Comparison of ENCODE assay signal across 26 mouse cellular contexts in the genomic region with DNA sequence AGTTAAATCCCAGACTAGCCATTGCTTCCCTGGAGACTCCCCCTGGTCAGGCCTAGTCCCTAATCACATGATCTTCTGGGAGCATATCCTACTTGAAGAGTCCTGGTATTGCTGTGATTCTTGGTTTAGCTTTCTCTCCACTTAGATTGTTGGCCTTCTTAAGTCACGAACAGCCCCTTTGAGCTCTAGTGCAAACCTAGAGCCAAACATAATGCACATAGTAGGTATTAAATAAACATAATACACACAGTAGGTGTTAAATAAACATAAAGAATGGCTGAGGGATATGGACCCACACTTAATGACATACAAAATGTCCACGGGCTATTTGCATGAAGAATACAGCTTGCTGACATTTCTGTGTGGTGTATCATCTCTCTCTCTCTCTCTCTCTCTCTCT. TPM values are rescaled to one million over a fixed set of nuclear protein-coding genes. Genes with fewer than 3 reads are reported as not detected.
A peak's percentile ranks its signal among the peaks of the same experiment; 100 is the strongest.
DNase-seq lines count a peak whose midpoint lies in the region; ATAC-seq and TF ChIP-seq lines count a peak whose summit lies in the region.
"Had no signal": no experiment of that assay in that cellular context is flagged by ENCODE, and none has a peak within 500 bp of the region (broad histone marks: within the 10 kb centered on the region; RNA-seq: fewer than 3 reads in every experiment).

No protein-coding gene starts in this region.

- H3K4me3 ChIP-seq in liver, embryonic 12.5 days = peak overlapping the region; percentile 8
- H3K4me3 ChIP-seq in MEL (ENCODE audit: control insufficient read depth in 1 of 2, insufficient read depth in 1 of 2, low read depth in 2 of 2, low read length in 2 of 2) = no peak overlapping the region
- H3K4me3 ChIP-seq in liver, embryonic 15.5 days (replicated peaks) = no peak overlapping the region
- H3K4me3 ChIP-seq: forebrain, embryonic 10.5 days; forebrain, embryonic 13.5 days; heart, adult 2 months; heart, embryonic 10.5 days; heart, embryonic 13.5 days had no signal

- H3K4me1 ChIP-seq in liver, embryonic 12.5 days = peaks cover 95% of the 10 kb centered on the region
- H3K4me1 ChIP-seq in MEL (ENCODE audit: control insufficient read depth in 1 of 2, insufficient read depth in 2 of 2, low read length in 2 of 2) = peaks cover 0 to 17% of the 10 kb centered on the region in 2 experiments; a peak in 2 of 4 replicates
- peaks cover 84% of the 10 kb centered on the region for H3K4me1 ChIP-seq in liver, embryonic 15.5 days (replicated peaks)

- 0 out of 2 replicates have a peak overlapping the region, but pooled peaks have one; percentile 40 for H3K9ac ChIP-seq in liver, embryonic 12.5 days
- H3K9ac ChIP-seq in MEL (ENCODE audit: control insufficient read depth, low read depth, low read length, poor library complexity, severe bottlenecking) = no peak overlapping the region
- H3K9ac ChIP-seq in liver, embryonic 15.5 days = no peak overlapping the region
- H3K9ac ChIP-seq: forebrain, embryonic 13.5 days; heart, embryonic 13.5 days; hindbrain, embryonic 14.5 days had no signal

- no peak for TF ChIP-seq RAD21 in MEL (IDR thresholded peaks at IDR 0.05; ENCODE audit: low read depth, low read length)

- DNase-seq in liver = no peak
- no peak for DNase-seq in MEL (ENCODE audit: low read depth, low spot score)
- no peak for DNase-seq in right cerebral cortex, postnatal 10 days (ENCODE audit: low spot score in 2 of 2)
- DNase-seq in right cerebral cortex, adult 18-20 months = no peak
- DNase-seq in lung, postnatal 14 days = no peak
- DNase-seq: adrenal gland, adult 2 months; adrenal gland, postnatal 25 days; B cell, adult 2 months; cerebellum, adult 11-12 months; cerebellum, adult 8-10 months; cerebellum, postnatal 36 days; gastrocnemius, postnatal 10 days; gastrocnemius, postnatal 36 days; heart, adult 2 months; heart, postnatal 14 days; heart, postnatal 4 days had no signal

- no peak for ATAC-seq in liver, embryonic 12.5 days
- ATAC-seq in liver, embryonic 15.5 days (ENCODE audit: insufficient read depth) = no peak
- ATAC-seq: forebrain, embryonic 13.5 days; forebrain, embryonic 16.5 days; hindbrain, postnatal 0 days had no signal

- H3K9me3 ChIP-seq in liver, embryonic 12.5 days (replicated peaks) = no peaks in the 10 kb centered on the region
- H3K9me3 ChIP-seq in MEL (replicated peaks; ENCODE audit: insufficient read depth, low read length) = no peaks in the 10 kb centered on the region
- no peaks in the 10 kb centered on the region for H3K9me3 ChIP-seq in liver, embryonic 15.5 days (replicated peaks)
- H3K9me3 ChIP-seq: forebrain, embryonic 10.5 days; forebrain, embryonic 13.5 days; G1E; heart, embryonic 10.5 days; heart, embryonic 13.5 days had no signal

- H3K79me2 ChIP-seq in MEL (ENCODE audit: control insufficient read depth, insufficient read depth, low read length, poor library complexity) = no peaks in the 10 kb centered on the region

- TF ChIP-seq EP300 in MEL (IDR thresholded peaks at IDR 0.05; ENCODE audit: low read depth in 1 of 2, low read length in 2 of 2) = no peak

- TF ChIP-seq CTCF in MEL (IDR thresholded peaks at IDR 0.05 in 2 of 3, conservative IDR thresholded peaks at IDR 0.05 in 1 of 3; ENCODE audit: control insufficient read depth in 1 of 3, insufficient read depth in 1 of 3, low read depth in 2 of 3, low read length in 3 of 3, poor library complexity in 1 of 3, severe bottlenecking in 1 of 3) = no peak

- no peak for TF ChIP-seq POLR2A in MEL (IDR thresholded peaks at IDR 0.05; ENCODE audit: control insufficient read depth in 1 of 2, insufficient read depth in 1 of 2, low read depth in 1 of 2, low read length in 2 of 2, poor library complexity in 1 of 2)

- peak overlapping the region; percentile 55 for H3K4me2 ChIP-seq in liver, embryonic 12.5 days
- peak overlapping the region; percentile 44 for H3K4me2 ChIP-seq in liver, embryonic 15.5 days
- H3K4me2 ChIP-seq: forebrain, embryonic 13.5 days; heart, embryonic 13.5 days; hindbrain, embryonic 14.5 days had no signal

- peak overlapping the region; percentile 83 for H3K27ac ChIP-seq in liver, embryonic 12.5 days
- no peak overlapping the region for H3K27ac ChIP-seq in MEL (ENCODE audit: control insufficient read depth, low read depth, low read length)
- H3K27ac ChIP-seq in liver, embryonic 15.5 days (replicated peaks) = peak overlapping the region; percentile 75; the same call in 1 of the 2 replicates
- H3K27ac ChIP-seq: forebrain, embryonic 10.5 days; forebrain, embryonic 13.5 days; heart, adult 2 months; heart, embryonic 10.5 days; heart, embryonic 13.5 days; hindbrain, embryonic 14.5 days; hindbrain, postnatal 0 days had no signal

- no peaks in the 10 kb centered on the region for H3K27me3 ChIP-seq in liver, embryonic 12.5 days (replicated peaks)
- no peaks in the 10 kb centered on the region for H3K27me3 ChIP-seq in MEL (ENCODE audit: control insufficient read depth in 1 of 2, insufficient read depth in 2 of 2, low read length in 2 of 2)
- no peaks in the 10 kb centered on the region for H3K27me3 ChIP-seq in liver, embryonic 15.5 days
- H3K27me3 ChIP-seq: forebrain, embryonic 13.5 days; heart, embryonic 13.5 days had no signal

- H3K36me3 ChIP-seq in liver, embryonic 12.5 days = no peaks in the 10 kb centered on the region
- H3K36me3 ChIP-seq in MEL (ENCODE audit: control insufficient read depth in 1 of 2, insufficient read depth in 2 of 2, low read length in 2 of 2) = peaks cover 0 to 3% of the 10 kb centered on the region in 2 experiments; a peak in 1 of 4 replicates
- no peaks in the 10 kb centered on the region for H3K36me3 ChIP-seq in liver, embryonic 15.5 days (replicated peaks)
- H3K36me3 ChIP-seq: forebrain, embryonic 10.5 days; G1E; heart, embryonic 10.5 days; heart, embryonic 13.5 days had no signal

- WGBS in liver, embryonic 12.5 days (ENCODE audit: insufficient replicate concordance) = 80% methylated on average over 2 of the region's 2 CpGs
- WGBS in liver, embryonic 15.5 days (ENCODE audit: insufficient replicate concordance) = 76% methylated on average over 2 of the region's 2 CpGs

TF ChIP-seq in MEL, 35 proteins besides CTCF, POLR2A, EP300 and RAD21:
- TF ChIP-seq CHD2 (IDR thresholded peaks at IDR 0.05; ENCODE audit: low read length) (no peak), MEF2A (IDR thresholded peaks at IDR 0.05; ENCODE audit: extremely low read depth, insufficient replicate concordance, low read depth, low read length, poor library complexity, severe bottlenecking) (no peak), USF1 (IDR thresholded peaks at IDR 0.05; ENCODE audit: low read depth, low read length) (no peak), ZKSCAN1 (IDR thresholded peaks at IDR 0.05; ENCODE audit: low read depth, low read length) (peak; percentile 82), SMC3 (IDR thresholded peaks at IDR 0.05; ENCODE audit: low read depth, low read length) (no peak), MAX (IDR thresholded peaks at IDR 0.05; ENCODE audit: low read length) (no peak), ZC3H11A (IDR thresholded peaks at IDR 0.05; ENCODE audit: low read depth, low read length) (no peak)
TF ChIP-seq in MEL: peak in this region for 1.

RNA-seq across cellular contexts. Expression of a gene that starts 15.7 kb away (rescaled TPM):
- 3.9 and 4.4 TPM in 2 replicates for polyA plus RNA-seq in liver, embryonic 12.5 days (2016; fragmentation: Nextera tagmentation; extraction: Ambion mirVana)
- total RNA-seq in MEL (2012; rRNA removed) = 14.8 and 15.6 TPM in 2 replicates
- 10 to 100 TPM; 30.8 to 73.4 TPM for polyA plus RNA-seq in MEL (2012; ENCODE audit: insufficient read depth in 1 of 2, insufficient read length in 2 of 2, low read depth in 1 of 2, low replicate concordance in 2 of 2, missing spikeins in 1 of 2)
- polyA plus RNA-seq in liver, embryonic 15.5 days (2015; fragmentation: Nextera tagmentation; extraction: Ambion mirVana) = 2.6 and 3.0 TPM in 2 replicates
